24 mouse cellular contexts compared by ENCODE assay signal in genomic region chr5:37447546-37447945, GRCm38 (mm10).
"Had no signal": no experiment of that assay in that cellular context is flagged by ENCODE, and none has a peak within 500 bp of the region (broad histone marks: within the 10 kb centered on the region; RNA-seq: fewer than 3 reads in every experiment).

No protein-coding gene starts in this region.

- DNase-seq: layer of hippocampus, adult 9-11 months; layer of hippocampus, postnatal 36 days; left cerebral cortex, postnatal 4 days; lung, adult 18-20 months; lung, postnatal 10 days; lung, postnatal 36 days; thymus, adult 2 months; thymus, postnatal 14 days; thymus, postnatal 4 days had no signal

- H3K4me1 ChIP-seq: limb, embryonic 12.5 days; limb, embryonic 15.5 days; liver, embryonic 12.5 days; liver, embryonic 15.5 days; lung, embryonic 15.5 days; megakaryocyte, embryonic 14.5 days; midbrain, embryonic 10.5 days; midbrain, embryonic 13.5 days; neural tube, embryonic 13.5 days had no signal

- H3K27ac ChIP-seq: hindbrain, postnatal 0 days; layer of hippocampus, adult 2 months; limb, embryonic 12.5 days; limb, embryonic 15.5 days; liver, embryonic 12.5 days; liver, embryonic 15.5 days; lung, embryonic 15.5 days; midbrain, embryonic 10.5 days; midbrain, embryonic 13.5 days; neural tube, embryonic 13.5 days had no signal

- H3K36me3 ChIP-seq: limb, embryonic 12.5 days; limb, embryonic 15.5 days; liver, embryonic 12.5 days; liver, embryonic 15.5 days; lung, embryonic 15.5 days; midbrain, embryonic 10.5 days; neural tube, embryonic 13.5 days had no signal

- H3K9me3 ChIP-seq: limb, embryonic 12.5 days; limb, embryonic 15.5 days; liver, embryonic 12.5 days; liver, embryonic 15.5 days; lung, embryonic 15.5 days; midbrain, embryonic 10.5 days; midbrain, embryonic 13.5 days had no signal

- H3K4me2 ChIP-seq: limb, embryonic 12.5 days; limb, embryonic 15.5 days; liver, embryonic 12.5 days; liver, embryonic 15.5 days; lung, embryonic 15.5 days; midbrain, embryonic 13.5 days; neural tube, embryonic 13.5 days had no signal

- H3K27me3 ChIP-seq: limb, embryonic 12.5 days; limb, embryonic 15.5 days; liver, embryonic 12.5 days; lung, embryonic 15.5 days; megakaryocyte, embryonic 14.5 days; midbrain, embryonic 13.5 days; neural tube, embryonic 13.5 days had no signal

- ATAC-seq: hindbrain, postnatal 0 days; inflammation-experienced regulatory T-cells, adult 6 months; intestine, embryonic 16.5 days; liver, embryonic 12.5 days; midbrain, embryonic 13.5 days; midbrain, embryonic 16.5 days had no signal

- H3K4me3 ChIP-seq: layer of hippocampus, adult 2 months; limb, embryonic 12.5 days; limb, embryonic 15.5 days; liver, embryonic 12.5 days; liver, embryonic 15.5 days; lung, embryonic 15.5 days; megakaryocyte, embryonic 14.5 days; midbrain, embryonic 10.5 days; midbrain, embryonic 13.5 days; myocyte; neural tube, embryonic 13.5 days had no signal

- H3K9ac ChIP-seq: limb, embryonic 12.5 days; limb, embryonic 15.5 days; liver, embryonic 12.5 days; liver, embryonic 15.5 days; lung, embryonic 15.5 days; midbrain, embryonic 13.5 days; neural tube, embryonic 13.5 days had no signal
